Mouse (Mus musculus) kidney, embryonic 14.5 days (tissue): ENCODE measurements at regions not wholly inside any gene's neighbourhood (a gene's known extent, or its start where the extent isn't known, plus 50 kb on each side); places are given as distances from the start of the nearest gene placed in this dataset.

Source experiments
- ATAC-seq: fragments of 200-750 bp; cut with Nextera tagmentation; 2 replicates; pipeline ENCODE4 v1.8.0; 2017; ENCODE audit warnings: moderate number of reproducible peaks, mild to moderate bottlenecking, moderate TSS enrichment, moderate library complexity; ENCODE audit not compliant: low FRiP score, low TSS enrichment
- H3K27ac ChIP-seq: fragments of 300-500 bp; sonication (generic); 2 replicates; pipeline ENCODE4 v1.5.1; 2014; ENCODE audit warnings: low read depth, mild to moderate bottlenecking, low read length, moderate library complexity, mixed read lengths
- H3K27me3 ChIP-seq: fragments of 300-500 bp; sonication (generic); 2 replicates; pipeline ENCODE4 v1.6.1; 2014; ENCODE audit warnings: mild to moderate bottlenecking, low read length; ENCODE audit not compliant: control insufficient read depth, insufficient read depth
- H3K36me3 ChIP-seq: fragments of 300-500 bp; sonication (generic); 2 replicates; pipeline ENCODE4 v1.6.1; 2014; ENCODE audit warnings: low read length, mixed read lengths; ENCODE audit not compliant: control insufficient read depth, insufficient read depth
- H3K4me1 ChIP-seq: fragments of 300-500 bp; sonication (generic); 2 replicates; pipeline ENCODE4 v1.6.1; 2014; ENCODE audit warnings: low read length, mixed read lengths; ENCODE audit not compliant: control insufficient read depth, insufficient read depth
- H3K4me2 ChIP-seq: fragments of 300-500 bp; sonication (generic); replicated peaks from 2 replicates; pipeline ENCODE4 v1.6.1; 2014; ENCODE audit warnings: low read depth, mild to moderate bottlenecking, low read length
- H3K4me3 ChIP-seq: fragments of 300-500 bp; sonication (generic); 2 replicates; pipeline ENCODE4 v1.5.1; 2014; ENCODE audit warnings: mild to moderate bottlenecking, low read length
- H3K9ac ChIP-seq: fragments of 300-500 bp; sonication (generic); 2 replicates; pipeline ENCODE4 v1.6.1; 2014; ENCODE audit warnings: low read depth, mild to moderate bottlenecking, low read length, moderate library complexity
- H3K9me3 ChIP-seq: fragments of 300-500 bp; sonication (generic); 2 replicates; pipeline ENCODE4 v1.6.1; 2016; ENCODE audit warnings: low read length; ENCODE audit not compliant: control insufficient read depth
- WGBS: fragments of 180-500 bp; shearing (Covaris S2); extraction: QIAGEN DNeasy Blood & Tissue Kit; methylation state at CpG from one replicate; pipeline ENCODE4 v1.1.7; 2014; 5-methylcytosine and 5-hydroxymethylcytosine counted together

DNA sequence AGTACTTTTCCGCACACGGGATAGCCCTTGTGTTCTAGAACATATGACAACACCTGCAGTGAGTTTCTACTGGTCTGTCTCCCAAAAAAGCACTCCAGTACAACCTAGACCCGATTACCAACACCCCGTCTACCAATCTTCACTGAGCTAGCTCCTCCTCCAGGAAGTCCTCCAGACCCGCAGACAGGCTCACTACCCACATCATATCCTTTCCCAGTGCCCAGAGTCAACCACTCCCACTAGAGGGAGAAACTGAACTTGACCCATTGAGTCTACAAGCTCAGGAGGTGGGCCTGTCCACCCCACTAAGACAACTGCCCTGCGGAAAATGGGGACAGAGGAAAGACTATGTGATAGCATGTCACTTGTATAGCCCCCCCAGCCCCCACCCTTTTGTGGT lies 51.2 kb upstream of the Ppp1r26 start:
- H3K27me3 ChIP-seq, result no peaks in the 10 kb centered on the region
- no peak overlapping the region for H3K4me2 ChIP-seq
- 88% methylated on average over 6 of the region's 6 CpGs for WGBS
- H3K27ac ChIP-seq, result no peak overlapping the region
- H3K9me3 ChIP-seq, result no peaks in the 10 kb centered on the region
- no peak overlapping the region for H3K9ac ChIP-seq
- H3K4me1 ChIP-seq, result no peaks in the 10 kb centered on the region
- no peak overlapping the region for H3K4me3 ChIP-seq
- no peaks in the 10 kb centered on the region for H3K36me3 ChIP-seq
- no peak for ATAC-seq
